Mouse (Mus musculus): ENCODE measurements around the gene G6pc2. TPM values are rescaled to one million over a fixed set of nuclear protein-coding genes. Genes with fewer than 3 reads are reported as not detected.
A peak's percentile ranks its signal among the peaks of the same experiment; 100 is the strongest.

G6pc2 gene
- polyA plus RNA-seq, 1 experiment = 0.25 TPM

DNA sequence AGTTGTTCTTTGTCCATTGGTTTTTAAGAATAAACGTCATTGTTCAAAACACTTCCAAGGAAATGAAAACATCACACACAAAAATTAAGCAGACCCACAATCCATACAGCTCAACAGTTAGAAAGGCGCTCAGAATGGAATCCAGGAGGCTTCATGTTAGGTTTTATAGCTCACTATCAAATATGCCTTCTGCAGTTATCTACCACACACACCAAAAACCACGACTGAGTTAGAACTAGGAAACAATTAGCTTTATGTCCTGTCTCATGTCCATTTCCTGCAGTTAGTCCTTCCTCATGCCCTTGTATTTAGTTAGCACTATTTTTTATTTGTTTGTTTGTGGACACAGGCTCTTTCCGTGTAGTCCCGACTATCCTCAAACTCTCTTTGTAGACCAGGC is 19.8 kb upstream of the G6pc2 start:
- Histone ChIP-seq H3K27me3 (ENCODE audit: control insufficient read depth, insufficient read depth, low read length) (no peaks in the 10 kb centered on the region), H3K27ac (ENCODE audit: control insufficient read depth, insufficient read depth, low read depth, low read length) (no peak overlapping the region), H3K4me1 (ENCODE audit: control insufficient read depth, insufficient read depth, low read length) (peaks cover 2% of the 10 kb centered on the region; the same call in 1 of the 2 replicates), H3K36me3 (ENCODE audit: control insufficient read depth, insufficient read depth, low read length) (no peaks in the 10 kb centered on the region), H3K4me3 (ENCODE audit: control insufficient read depth, low read depth, low read length) (no peak overlapping the region)
- TF ChIP-seq POLR2A (IDR thresholded peaks at IDR 0.05; ENCODE audit: control insufficient read depth, low read depth, low read length) = no peak
- no peak for TF ChIP-seq CTCF (IDR thresholded peaks at IDR 0.05; ENCODE audit: control insufficient read depth, insufficient read depth, insufficient replicate concordance, low read depth, low read length)

GRCm38 (mm10) chr2:69193555-69193954 is 17.3 kb upstream of the G6pc2 start:
- H3K27me3 ChIP-seq (ENCODE audit: control insufficient read depth, insufficient read depth, low read length) = no peaks in the 10 kb centered on the region
- TF ChIP-seq POLR2A (IDR thresholded peaks at IDR 0.05; ENCODE audit: control insufficient read depth, low read depth, low read length) = no peak
- no peaks in the 10 kb centered on the region for H3K36me3 ChIP-seq (ENCODE audit: control insufficient read depth, insufficient read depth, low read length)
- no peaks in the 10 kb centered on the region for H3K4me1 ChIP-seq (ENCODE audit: control insufficient read depth, insufficient read depth, low read length)
- no peak overlapping the region for H3K27ac ChIP-seq (ENCODE audit: control insufficient read depth, insufficient read depth, low read depth, low read length)
- no peak overlapping the region for H3K4me3 ChIP-seq (ENCODE audit: control insufficient read depth, low read depth, low read length)

GRCm38 (mm10) chr2:69205185-69205584 is 5.7 kb upstream of the G6pc2 start:
- no peak overlapping the region for H3K27ac ChIP-seq (ENCODE audit: control insufficient read depth, insufficient read depth, low read depth, low read length)
- no peaks in the 10 kb centered on the region for H3K36me3 ChIP-seq (ENCODE audit: control insufficient read depth, insufficient read depth, low read length)
- peaks cover 2% of the 10 kb centered on the region for H3K4me1 ChIP-seq (ENCODE audit: control insufficient read depth, insufficient read depth, low read length)
- TF ChIP-seq CTCF (IDR thresholded peaks at IDR 0.05; ENCODE audit: control insufficient read depth, insufficient read depth, insufficient replicate concordance, low read depth, low read length) = no peak
- no peak for TF ChIP-seq POLR2A (IDR thresholded peaks at IDR 0.05; ENCODE audit: control insufficient read depth, low read depth, low read length)
- no peaks in the 10 kb centered on the region for H3K27me3 ChIP-seq (ENCODE audit: control insufficient read depth, insufficient read depth, low read length)
- H3K4me3 ChIP-seq (ENCODE audit: control insufficient read depth, low read depth, low read length) = peak overlapping the region; percentile 92; the same call in 1 of the 2 replicates

DNA sequence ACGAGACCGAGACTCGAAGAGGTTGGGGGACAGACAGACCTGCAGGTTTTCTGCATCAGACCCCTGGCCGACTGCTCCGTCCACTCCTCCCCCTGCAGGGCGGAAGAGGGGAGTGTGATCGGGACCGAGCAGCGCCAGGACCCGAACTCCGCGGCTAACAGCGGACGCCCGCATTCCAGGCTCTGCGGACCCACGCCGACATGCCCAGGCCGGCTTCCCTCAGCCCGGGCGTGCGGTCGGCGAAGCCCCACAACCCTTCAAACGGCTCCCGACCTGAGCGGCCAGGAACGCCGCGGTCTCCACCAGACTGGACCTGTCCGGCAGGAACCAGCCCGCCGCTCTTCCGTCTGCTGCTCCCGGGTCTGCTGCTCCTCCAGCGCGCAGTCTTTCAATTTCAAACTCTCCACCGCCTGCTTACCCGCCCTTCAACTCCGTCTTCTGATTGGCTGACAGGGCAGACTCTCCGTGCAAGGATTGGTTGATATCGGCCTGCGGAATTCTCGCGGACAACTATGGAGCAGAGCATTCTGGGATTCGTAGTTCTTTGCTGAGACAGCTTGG is 5.0 kb upstream of the G6pc2 start, which contains the start of gene Spc25:
Spc25 (minus strand) TSS at position 404 of the 561 bp plus-strand sequence.
- TF ChIP-seq POLR2A (IDR thresholded peaks at IDR 0.05; ENCODE audit: control insufficient read depth, low read depth, low read length) = peak; percentile 72
- no peak for TF ChIP-seq CTCF (IDR thresholded peaks at IDR 0.05; ENCODE audit: control insufficient read depth, insufficient read depth, insufficient replicate concordance, low read depth, low read length)
- Histone ChIP-seq H3K36me3 (ENCODE audit: control insufficient read depth, insufficient read depth, low read length) (no peaks in the 10 kb centered on the region), H3K27ac (ENCODE audit: control insufficient read depth, insufficient read depth, low read depth, low read length) (peak within 1 kb of the TSS; percentile 63), H3K4me3 (ENCODE audit: control insufficient read depth, low read depth, low read length) (peak within 1 kb of the TSS; percentile 92), H3K4me1 (ENCODE audit: control insufficient read depth, insufficient read depth, low read length) (peaks cover 2% of the 10 kb centered on the region), H3K27me3 (ENCODE audit: control insufficient read depth, insufficient read depth, low read length) (no peaks in the 10 kb centered on the region)

DNA sequence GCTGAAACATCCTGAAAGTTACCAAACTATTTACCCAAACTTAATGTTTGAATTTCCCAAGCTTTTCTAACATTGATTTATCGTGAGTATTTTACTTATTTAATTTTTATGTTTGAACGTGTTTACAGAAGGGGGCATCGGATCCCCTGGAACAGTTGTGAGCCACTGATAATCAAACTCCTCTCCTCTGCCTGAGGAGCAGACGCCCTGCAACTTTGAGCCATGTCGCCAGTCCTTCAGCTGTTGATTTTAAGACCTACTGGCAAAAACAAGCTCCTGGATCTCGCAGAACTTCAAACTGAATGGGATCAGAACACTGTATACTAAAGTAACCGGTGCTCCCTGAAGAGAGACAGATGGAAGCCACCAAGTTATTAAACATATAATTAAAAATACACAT is 4.3 kb upstream of the G6pc2 start:
- Histone ChIP-seq H3K4me3 (ENCODE audit: control insufficient read depth, low read depth, low read length) (peak overlapping the region; percentile 16; the same call in 1 of the 2 replicates), H3K4me1 (ENCODE audit: control insufficient read depth, insufficient read depth, low read length) (peaks cover 2% of the 10 kb centered on the region), H3K27me3 (ENCODE audit: control insufficient read depth, insufficient read depth, low read length) (no peaks in the 10 kb centered on the region), H3K27ac (ENCODE audit: control insufficient read depth, insufficient read depth, low read depth, low read length) (no peak overlapping the region), H3K36me3 (ENCODE audit: control insufficient read depth, insufficient read depth, low read length) (no peaks in the 10 kb centered on the region)
- TF ChIP-seq POLR2A (IDR thresholded peaks at IDR 0.05; ENCODE audit: control insufficient read depth, low read depth, low read length) (no peak), CTCF (IDR thresholded peaks at IDR 0.05; ENCODE audit: control insufficient read depth, insufficient read depth, insufficient replicate concordance, low read depth, low read length) (no peak)

GRCm38 (mm10) chr2:69209684-69210083 is 1.2 kb upstream of the G6pc2 start:
- TF ChIP-seq CTCF (IDR thresholded peaks at IDR 0.05; ENCODE audit: control insufficient read depth, insufficient read depth, insufficient replicate concordance, low read depth, low read length) = no peak
- no peak for TF ChIP-seq POLR2A (IDR thresholded peaks at IDR 0.05; ENCODE audit: control insufficient read depth, low read depth, low read length)
- Histone ChIP-seq H3K27ac (ENCODE audit: control insufficient read depth, insufficient read depth, low read depth, low read length) (no peak overlapping the region), H3K4me3 (ENCODE audit: control insufficient read depth, low read depth, low read length) (no peak overlapping the region), H3K27me3 (ENCODE audit: control insufficient read depth, insufficient read depth, low read length) (no peaks in the 10 kb centered on the region), H3K4me1 (ENCODE audit: control insufficient read depth, insufficient read depth, low read length) (peaks cover 2% of the 10 kb centered on the region), H3K36me3 (ENCODE audit: control insufficient read depth, insufficient read depth, low read length) (no peaks in the 10 kb centered on the region)

- no peak overlapping the region for H3K27ac ChIP-seq (ENCODE audit: control insufficient read depth, insufficient read depth, low read depth, low read length)
- H3K36me3 ChIP-seq (ENCODE audit: control insufficient read depth, insufficient read depth, low read length) = no peaks in the 10 kb centered on the region
- TF ChIP-seq POLR2A (IDR thresholded peaks at IDR 0.05; ENCODE audit: control insufficient read depth, low read depth, low read length) (no peak), CTCF (IDR thresholded peaks at IDR 0.05; ENCODE audit: control insufficient read depth, insufficient read depth, insufficient replicate concordance, low read depth, low read length) (no peak)
- H3K4me1 ChIP-seq (ENCODE audit: control insufficient read depth, insufficient read depth, low read length) = no peaks in the 10 kb centered on the region
- no peak overlapping the region for H3K4me3 ChIP-seq (ENCODE audit: control insufficient read depth, low read depth, low read length)
- no peaks in the 10 kb centered on the region for H3K27me3 ChIP-seq (ENCODE audit: control insufficient read depth, insufficient read depth, low read length)
These were observed 1.8 kb downstream of the G6pc2 start for GRCm38 (mm10) chr2:69212652-69213051.

Measured in testis, adult 2 months (tissue).